Mouse (Mus musculus) R1 (cell line): ENCODE data around the gene Pla2g5.
A peak's percentile ranks its signal among the peaks of the same experiment; 100 is the strongest.

Source experiments
- DNase-seq: peaks from one replicate; pipeline ENCODE4 v3.0.0-alpha.2; 2018; ENCODE audit warnings: low read depth, low spot score

The Pla2g5 gene

GRCm38 (mm10) chr4:138797217-138797570, 66.1 kb downstream of the Pla2g5 start:
- DNase-seq, result no peak

GRCm38 (mm10) chr4:138796513-138797216, 66.6 kb downstream of the Pla2g5 start:
- peak; percentile 49 for DNase-seq

- DNase-seq, result peak; percentile 94
Observed at GRCm38 (mm10) chr4:138794344-138794743, 68.9 kb downstream of the Pla2g5 start.

DNA sequence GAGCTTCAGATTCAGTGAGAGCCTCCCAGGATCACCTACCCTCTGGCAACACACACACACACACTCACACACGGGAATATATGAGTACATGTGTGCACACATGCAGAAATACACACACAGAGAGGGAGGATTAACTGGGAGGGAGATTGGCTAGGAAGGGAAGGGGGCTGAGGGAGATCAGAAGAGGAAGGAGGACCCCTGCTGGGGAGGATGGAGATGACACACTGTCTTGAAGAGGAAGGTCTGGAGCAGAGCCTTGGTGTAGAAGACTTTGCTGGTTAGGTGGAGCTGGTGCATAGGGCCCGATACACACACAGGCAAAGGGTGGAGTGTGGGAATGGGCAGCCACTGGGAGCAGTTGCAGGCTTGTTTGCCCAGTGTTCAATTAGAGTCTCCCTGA, 70.0 kb downstream of the Pla2g5 start:
- DNase-seq, result peak; percentile 73

- DNase-seq, result peak; percentile 21
Observed at GRCm38 (mm10) chr4:138792599-138792998, 70.7 kb downstream of the Pla2g5 start.

DNA sequence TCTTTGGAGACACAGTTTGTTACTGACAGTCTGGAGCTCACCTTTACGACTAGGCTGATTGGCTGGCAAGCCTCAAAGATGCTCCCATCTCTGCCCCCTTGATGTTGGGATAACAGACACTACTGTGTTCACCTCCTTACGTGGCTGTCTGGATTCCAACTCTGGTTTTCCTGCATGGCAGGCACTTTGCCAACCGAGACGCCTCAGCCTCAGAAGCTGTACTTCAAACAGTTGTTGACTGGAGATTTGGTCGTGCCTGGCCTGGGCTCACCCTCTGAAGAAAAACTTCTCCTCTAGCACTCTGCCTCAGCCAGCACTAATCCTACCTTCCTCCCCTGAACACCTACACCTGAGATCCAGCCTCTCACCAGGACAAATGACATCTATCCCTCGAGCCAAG, 71.8 kb downstream of the Pla2g5 start:
- DNase-seq, result no peak

DNA sequence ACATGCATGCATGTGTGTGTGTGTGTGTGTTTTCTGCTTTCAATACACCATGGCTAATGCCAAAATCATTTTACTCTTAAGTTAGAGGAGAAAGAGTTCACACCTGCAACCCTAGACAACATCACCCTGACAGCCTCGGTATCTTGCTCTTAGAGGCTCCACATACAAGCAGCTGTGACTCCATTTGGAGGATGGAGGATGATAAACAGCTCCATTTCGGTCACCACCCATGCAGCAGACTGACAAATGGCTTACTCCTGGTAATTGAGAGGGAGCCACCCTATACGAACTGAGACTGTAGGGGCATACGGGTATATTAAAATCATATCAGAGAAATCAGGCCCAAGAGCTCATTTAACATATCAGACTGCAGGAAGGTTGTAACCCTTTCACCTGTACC, 74.9 kb downstream of the Pla2g5 start:
- DNase-seq, result no peak

DNA sequence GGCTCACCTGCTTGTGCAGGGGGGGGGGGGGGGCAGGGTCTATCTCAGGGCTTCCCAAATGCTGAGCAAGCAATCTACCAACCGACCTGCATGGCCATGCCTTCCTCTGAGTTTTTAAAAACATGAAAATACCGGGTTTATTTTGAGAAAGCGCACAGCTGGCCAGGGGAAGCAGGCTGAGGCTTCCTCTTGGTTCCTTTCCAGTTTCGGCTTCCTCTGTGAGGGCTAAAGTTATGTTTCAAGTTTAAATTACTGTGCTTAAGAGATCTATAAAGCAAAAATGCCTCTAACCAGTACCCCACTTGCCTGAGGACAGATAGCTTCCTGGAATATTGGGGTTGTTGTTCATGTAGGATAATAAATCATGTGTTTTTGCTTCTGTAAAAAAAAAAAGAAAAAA, 77.1 kb downstream of the Pla2g5 start:
- no peak for DNase-seq

- peak; percentile 30 for DNase-seq
Observed at GRCm38 (mm10) chr4:138785721-138786120, 77.6 kb downstream of the Pla2g5 start.

DNA sequence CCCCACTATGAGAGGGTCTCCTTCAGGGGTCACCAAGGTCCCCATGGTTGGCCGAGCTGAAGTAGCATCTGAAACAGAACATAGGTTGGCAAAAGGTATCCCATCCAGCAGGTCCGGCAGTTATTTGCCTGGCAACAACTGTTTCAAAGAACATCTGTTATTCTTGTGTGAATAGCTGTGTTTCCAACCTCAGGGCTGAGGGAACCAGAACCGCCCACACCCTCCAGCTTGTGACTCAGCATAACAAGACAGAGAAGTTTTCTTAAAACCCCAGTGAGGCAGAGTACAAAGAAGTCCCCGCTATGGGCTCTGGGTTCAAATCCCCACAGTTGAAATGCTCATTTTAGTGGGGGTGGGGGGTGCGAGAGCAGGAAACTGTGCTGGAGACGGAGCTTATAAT, 81.2 kb downstream of the Pla2g5 start:
- DNase-seq, result peak; percentile 31

- no peak for DNase-seq
Observed at GRCm38 (mm10) chr4:138780300-138780699, 83.0 kb downstream of the Pla2g5 start.

DNA sequence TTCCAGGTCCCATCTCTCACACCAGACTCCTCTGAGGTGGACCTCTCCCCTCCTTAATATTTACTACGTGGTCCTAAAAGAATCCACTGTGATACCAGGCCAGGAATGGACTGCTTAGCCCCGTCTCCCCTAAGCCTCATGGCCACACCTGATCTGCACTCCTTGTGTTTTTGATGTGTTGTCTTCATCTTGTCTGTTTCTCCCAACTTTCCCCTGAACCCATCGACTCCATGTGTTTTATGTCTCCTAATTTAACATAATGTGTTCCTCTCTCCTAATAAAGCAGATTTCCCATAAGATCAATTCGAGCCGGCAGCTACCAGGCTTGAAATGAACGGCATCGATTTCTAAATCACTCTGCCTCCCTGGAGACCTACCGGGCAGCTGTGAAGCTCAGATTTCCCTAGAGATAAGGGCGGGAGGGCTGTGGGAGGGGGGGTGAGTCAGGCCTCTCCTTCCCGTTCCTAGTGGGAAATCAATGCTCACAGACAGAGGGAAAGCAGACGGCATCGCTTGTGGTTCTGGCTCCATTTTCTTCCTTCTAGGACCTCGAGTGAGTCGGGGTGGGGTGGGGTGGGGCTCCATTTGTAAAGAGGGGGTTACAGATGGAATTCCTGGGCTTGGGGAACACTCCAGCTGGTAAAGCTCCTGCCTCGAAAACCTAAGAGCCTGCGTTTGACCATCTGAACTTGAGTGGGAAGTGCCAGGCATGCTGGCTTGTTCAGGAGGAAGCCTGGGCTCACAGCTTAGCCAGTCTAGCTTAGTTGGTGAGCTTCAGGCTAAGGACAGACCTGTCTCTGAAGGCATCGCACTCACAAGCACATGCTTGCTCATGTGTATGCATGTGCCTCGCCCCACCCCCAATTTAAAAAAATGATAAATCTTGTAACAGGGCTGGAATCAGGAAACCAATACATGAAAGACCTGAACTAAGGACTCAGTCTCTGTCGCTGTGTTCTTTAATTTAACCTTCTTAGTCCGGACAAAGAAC, 85.6 kb downstream of the Pla2g5 start:
- DNase-seq, result no peak

- DNase-seq, result no peak
Observed at GRCm38 (mm10) chr4:138775435-138775834, 87.8 kb downstream of the Pla2g5 start, which contains the start of gene Pla2g2d. TSS of gene Pla2g2d (plus strand) at chr4:138775735.

- no peak for DNase-seq
Observed at GRCm38 (mm10) chr4:138772386-138772785, 90.9 kb downstream of the Pla2g5 start.

DNA sequence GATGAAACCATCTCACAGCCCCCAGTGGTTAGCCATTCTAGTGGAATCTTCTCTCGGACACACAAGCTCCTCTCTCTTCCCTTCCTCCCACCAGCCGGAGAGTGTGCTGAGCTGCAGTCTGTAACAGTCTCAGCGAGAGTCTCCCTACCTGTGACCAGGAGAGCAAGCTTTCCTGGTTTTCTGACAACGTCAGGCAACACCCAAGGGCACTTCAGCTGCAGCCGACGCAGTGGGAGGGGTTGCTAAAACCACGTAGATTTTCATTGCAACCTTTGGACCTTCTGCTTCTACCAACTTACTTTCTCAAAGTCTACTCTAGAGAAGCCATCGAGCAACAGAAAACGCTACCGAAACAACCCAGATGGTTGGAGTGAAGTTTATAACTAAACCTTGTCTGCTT, 91.3 kb downstream of the Pla2g5 start:
- DNase-seq, result no peak

DNA sequence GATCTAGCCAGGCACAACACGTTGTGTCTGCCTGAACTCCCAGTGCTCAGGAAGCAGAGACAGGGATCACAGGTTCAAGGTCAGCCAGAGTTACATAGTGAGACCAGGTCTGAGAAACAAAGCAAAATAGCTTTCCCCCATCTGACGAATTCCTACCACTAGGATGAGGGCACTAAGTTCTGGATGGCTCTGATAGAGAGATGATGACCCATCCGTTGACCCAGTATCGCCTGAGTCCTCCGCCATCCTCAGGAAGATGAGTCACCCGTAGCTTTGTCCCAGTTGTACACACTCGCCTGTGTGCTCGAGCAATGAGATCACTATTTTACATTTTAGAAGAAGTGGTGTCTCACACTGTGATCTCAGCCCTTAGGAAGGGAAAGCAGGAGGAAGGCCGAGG, 101.0 kb downstream of the Pla2g5 start:
- peak; percentile 39 for DNase-seq

GRCm38 (mm10) chr4:138757416-138757815, 105.9 kb downstream of the Pla2g5 start, which contains the start of gene Pla2g2f:
TSS of gene Pla2g2f (minus strand) at chr4:138757626.
- no peak for DNase-seq

DNA sequence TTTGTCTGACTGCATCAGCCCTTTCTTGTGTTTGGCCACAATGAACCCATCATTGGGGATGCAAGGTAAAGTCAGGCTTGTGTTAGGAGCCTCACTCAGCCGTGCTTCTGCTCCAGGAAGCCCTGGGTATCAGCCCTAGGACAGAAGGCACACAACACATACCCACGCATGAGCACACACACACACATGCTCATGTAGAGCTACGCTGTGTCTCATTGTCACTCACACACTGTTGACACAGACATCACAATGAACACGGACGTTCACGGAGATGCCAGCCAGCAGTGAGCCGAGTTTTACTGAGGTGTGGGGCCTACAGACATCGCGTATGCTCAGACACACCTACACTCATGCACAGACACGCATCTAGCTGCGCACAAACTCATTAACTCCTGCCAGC, 107.3 kb downstream of the Pla2g5 start:
- no peak for DNase-seq

GRCm38 (mm10) chr4:138755439-138755838, 107.8 kb downstream of the Pla2g5 start:
- DNase-seq, result no peak

DNA sequence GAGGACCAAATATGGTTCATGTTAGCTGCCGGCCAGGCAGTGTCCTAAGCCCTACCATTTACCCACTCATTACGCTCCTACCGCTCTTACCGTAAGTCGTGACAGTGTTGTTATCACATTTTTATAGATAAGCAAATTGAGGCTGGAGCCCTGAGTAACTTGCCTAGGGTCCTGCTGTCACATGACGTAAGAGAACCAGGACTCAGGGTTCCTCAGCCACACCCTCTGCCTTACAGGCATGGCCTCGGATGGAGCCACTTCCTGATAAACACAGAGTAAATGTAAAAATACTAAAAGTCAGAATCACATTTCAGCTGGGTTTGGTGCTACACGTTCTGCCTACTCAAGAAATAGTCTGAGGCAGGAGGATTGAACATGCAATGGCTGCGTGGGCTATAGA, 108.8 kb downstream of the Pla2g5 start:
- no peak for DNase-seq

DNA sequence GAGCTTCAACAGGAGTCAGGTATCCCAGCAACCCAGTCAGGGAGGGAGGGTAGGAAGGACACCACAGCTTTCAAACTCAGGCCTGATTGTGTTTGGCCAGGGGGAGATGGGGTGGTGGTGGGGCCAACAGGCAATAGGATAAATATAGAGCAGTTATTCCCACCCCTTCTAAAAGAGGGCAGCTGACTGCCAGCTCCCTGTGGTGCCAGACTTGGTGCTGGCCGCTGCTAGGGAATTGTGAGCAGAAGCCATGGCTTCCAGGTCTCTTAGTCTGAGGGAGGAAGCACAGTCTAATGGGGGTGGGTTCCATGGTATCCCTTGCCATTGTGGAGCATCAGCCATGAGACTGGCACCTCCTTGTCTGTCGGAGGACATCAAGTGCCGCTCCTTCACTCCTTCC, 109.7 kb downstream of the Pla2g5 start:
- no peak for DNase-seq

GRCm38 (mm10) chr4:138752603-138753002, 110.7 kb downstream of the Pla2g5 start:
- DNase-seq, result peak; percentile 75
